Mouse (Mus musculus) myocyte (in vitro differentiated cells): ENCODE results near the gene Gnb2.

Experiments used
- E2F4 ChIP-seq: IDR thresholded peaks from one replicate; pipeline ENCODE4 v1.6.1; 2011; ENCODE audit warnings: mild to moderate bottlenecking, control low read depth, moderate library complexity; ENCODE audit not compliant: insufficient read depth
- MAX ChIP-seq: IDR thresholded peaks from one replicate; pipeline ENCODE4 v1.6.1; 2011; ENCODE audit warnings: low read depth, mild to moderate bottlenecking, control low read depth
- MYOG ChIP-seq, 3 experiments: IDR thresholded peaks; one replicate each; pipeline ENCODE4 v1.6.1; 2011; ENCODE audit warnings: control low read depth in 2 of 3, low read depth in 2 of 3, mild to moderate bottlenecking in 2 of 3; ENCODE audit not compliant: insufficient read length in 2 of 3, control insufficient read depth in 1 of 3, insufficient read depth in 1 of 3
- POLR2A ChIP-seq: IDR thresholded peaks from one replicate; pipeline ENCODE4 v1.6.1; 2011; ENCODE audit warnings: low read depth, mild to moderate bottlenecking, control low read depth, moderate library complexity; ENCODE audit not compliant: insufficient read length
- REST ChIP-seq: IDR thresholded peaks from one replicate; pipeline ENCODE4 v1.6.1; 2011; ENCODE audit warnings: mild to moderate bottlenecking, control low read depth, moderate library complexity; ENCODE audit not compliant: insufficient read depth, insufficient read length
- SRF ChIP-seq: IDR thresholded peaks from one replicate; pipeline ENCODE4 v1.6.1; 2011; ENCODE audit warnings: low read depth; ENCODE audit not compliant: control insufficient read depth, insufficient read length

- TF ChIP-seq POLR2A (no peak), MAX (no peak), SRF (no peak), E2F4 (no peak), REST (no peak), MYOG (IDR thresholded peaks at IDR 0.05; ENCODE audit: control insufficient read depth in 1 of 3, insufficient read depth in 1 of 3, insufficient read length in 2 of 3, low read depth in 2 of 3) (no peak)
Measured at GRCm38 (mm10) chr5:137519691-137520550, 13.4 kb downstream of the Gnb2 start.
